Mouse (Mus musculus): ENCODE measurements around the gene Ttbk1. TPM values are rescaled to one million over a fixed set of nuclear protein-coding genes. Genes with fewer than 3 reads are reported as not detected.
A peak's percentile ranks its signal among the peaks of the same experiment; 100 is the strongest.

The Ttbk1 gene
- polyA plus RNA-seq, 1 experiment from 2014 or later: 0.13 TPM

DNA sequence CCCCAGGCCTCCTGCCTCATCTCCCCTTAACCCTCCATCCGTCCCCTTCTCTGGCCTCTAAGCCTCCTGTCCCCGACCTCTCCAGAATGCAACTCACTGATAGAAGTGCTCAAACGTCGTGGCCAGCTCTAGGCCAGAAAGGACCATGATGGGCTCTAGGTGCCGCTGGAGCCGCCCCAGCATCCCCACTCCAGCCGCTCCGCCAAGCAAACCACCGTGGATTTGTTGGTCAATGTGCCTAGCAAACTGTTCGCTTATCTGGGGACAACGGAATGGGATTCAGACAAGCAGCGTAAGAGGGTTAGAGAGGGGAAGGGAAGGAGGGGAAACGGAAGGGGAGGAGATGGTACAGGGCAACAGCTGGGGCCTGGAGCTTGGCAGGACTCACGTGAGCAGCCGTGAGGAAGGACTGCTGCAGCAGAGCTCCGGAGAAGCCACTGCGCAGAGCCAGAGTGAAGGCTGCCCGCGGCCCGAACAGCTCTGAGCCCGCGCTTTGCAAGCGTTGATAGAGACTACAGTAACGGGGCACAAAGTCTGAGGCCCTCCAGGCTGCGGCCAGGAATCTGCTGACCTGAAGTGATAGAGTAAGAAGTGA lies 33.0 kb upstream of the Ttbk1 start:
- WGBS: 35% methylated on average over 25 of the region's 25 CpGs
- ATAC-seq (ENCODE audit: low FRiP score, low TSS enrichment): no peak
- Histone ChIP-seq H3K27me3 (ENCODE audit: control insufficient read depth, insufficient read depth, low read length) (no peaks in the 10 kb centered on the region), H3K9me3 (ENCODE audit: control insufficient read depth, low read length) (no peaks in the 10 kb centered on the region), H3K4me1 (replicated peaks; ENCODE audit: control insufficient read depth, insufficient read depth) (no peaks in the 10 kb centered on the region), H3K4me3 (ENCODE audit: low read depth, low read length) (peak overlapping the region; percentile 17; the same call in 1 of the 2 replicates), H3K9ac (ENCODE audit: low read length) (peak overlapping the region; percentile 35), H3K36me3 (ENCODE audit: control insufficient read depth, insufficient read depth, low read length) (no peaks in the 10 kb centered on the region), H3K27ac (replicated peaks) (no peak overlapping the region), H3K4me2 (replicated peaks; ENCODE audit: low read depth) (peak overlapping the region; percentile 31)
- DNase-seq (ENCODE audit: low spot score): no peak
- TF ChIP-seq EP300 (optimal IDR thresholded peaks at IDR 0.05): no peak
- TF ChIP-seq CTCF (IDR thresholded peaks at IDR 0.05; ENCODE audit: low read depth): no peak

- DNase-seq (ENCODE audit: low spot score): no peak
- WGBS: 67% methylated on average over 10 of the region's 10 CpGs
- Histone ChIP-seq H3K27me3 (ENCODE audit: control insufficient read depth, insufficient read depth, low read length) (no peaks in the 10 kb centered on the region), H3K27ac (replicated peaks) (no peak overlapping the region), H3K36me3 (ENCODE audit: control insufficient read depth, insufficient read depth, low read length) (no peaks in the 10 kb centered on the region), H3K4me1 (replicated peaks; ENCODE audit: control insufficient read depth, insufficient read depth) (no peaks in the 10 kb centered on the region), H3K4me3 (ENCODE audit: low read depth, low read length) (no peak overlapping the region; the same call in 1 of the 2 replicates), H3K9ac (ENCODE audit: low read length) (no peak overlapping the region; the same call in 1 of the 2 replicates), H3K4me2 (replicated peaks; ENCODE audit: low read depth) (peak overlapping the region; percentile 31), H3K9me3 (ENCODE audit: control insufficient read depth, low read length) (no peaks in the 10 kb centered on the region)
- no peak for ATAC-seq (ENCODE audit: low FRiP score, low TSS enrichment)
- TF ChIP-seq EP300 (optimal IDR thresholded peaks at IDR 0.05) (no peak), CTCF (IDR thresholded peaks at IDR 0.05; ENCODE audit: low read depth) (no peak)
Observed at GRCm38 (mm10) chr17:46519971-46520370, 32.5 kb upstream of the Ttbk1 start.

- Histone ChIP-seq H3K9ac (ENCODE audit: low read length) (no peak overlapping the region), H3K27me3 (ENCODE audit: control insufficient read depth, insufficient read depth, low read length) (no peaks in the 10 kb centered on the region), H3K4me1 (replicated peaks; ENCODE audit: control insufficient read depth, insufficient read depth) (no peaks in the 10 kb centered on the region), H3K36me3 (ENCODE audit: control insufficient read depth, insufficient read depth, low read length) (no peaks in the 10 kb centered on the region), H3K9me3 (ENCODE audit: control insufficient read depth, low read length) (no peaks in the 10 kb centered on the region), H3K4me3 (ENCODE audit: low read depth, low read length) (no peak overlapping the region), H3K4me2 (replicated peaks; ENCODE audit: low read depth) (no peak overlapping the region), H3K27ac (replicated peaks) (no peak overlapping the region)
- ATAC-seq (ENCODE audit: low FRiP score, low TSS enrichment) (no peak), DNase-seq (ENCODE audit: low spot score) (no peak)
- 64% methylated on average over 2 of the region's 2 CpGs for WGBS
- TF ChIP-seq EP300 (optimal IDR thresholded peaks at IDR 0.05) (no peak), CTCF (IDR thresholded peaks at IDR 0.05; ENCODE audit: low read depth) (no peak)
Observed at GRCm38 (mm10) chr17:46513329-46513728, 25.9 kb upstream of the Ttbk1 start.

DNA sequence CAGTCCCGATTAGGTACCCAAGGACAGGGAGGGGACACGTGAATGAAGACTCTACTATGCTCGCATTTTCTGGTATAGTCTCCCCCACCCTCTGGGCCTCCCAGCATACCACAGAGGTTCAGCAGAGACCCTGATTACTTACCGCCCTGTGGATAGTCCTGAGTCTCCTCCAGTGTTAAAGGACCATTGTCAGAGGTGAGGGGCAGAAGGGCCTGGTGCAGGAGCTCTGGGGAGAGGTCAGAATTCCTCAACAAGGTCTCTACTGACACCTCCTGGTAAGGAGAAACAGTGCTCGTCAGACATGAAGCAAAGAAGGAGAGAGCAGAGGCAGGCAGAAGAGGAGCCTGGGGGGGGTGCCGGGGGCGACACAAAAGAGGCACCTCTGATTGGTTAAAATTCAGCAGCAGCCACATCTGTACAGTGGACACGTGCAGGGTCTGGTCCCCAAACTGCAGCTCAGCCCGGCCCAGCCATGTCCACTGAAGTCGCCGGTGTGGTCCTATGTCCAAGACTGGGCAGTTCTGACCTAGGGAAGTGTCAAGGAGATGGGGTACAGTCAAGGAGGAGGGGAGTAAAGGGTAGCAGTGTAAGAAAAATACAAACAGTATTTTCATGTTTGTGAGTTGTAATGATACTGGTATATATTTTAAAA lies 23.7 kb upstream of the Ttbk1 start:
- no peaks in the 10 kb centered on the region for H3K9me3 ChIP-seq (ENCODE audit: control insufficient read depth, low read length)
- H3K4me1 ChIP-seq (replicated peaks; ENCODE audit: control insufficient read depth, insufficient read depth): no peaks in the 10 kb centered on the region
- no peak for DNase-seq (ENCODE audit: low spot score)
- H3K9ac ChIP-seq (ENCODE audit: low read length): no peak overlapping the region
- no peaks in the 10 kb centered on the region for H3K27me3 ChIP-seq (ENCODE audit: control insufficient read depth, insufficient read depth, low read length)
- H3K4me2 ChIP-seq (replicated peaks; ENCODE audit: low read depth): no peak overlapping the region
- 60% methylated on average over 10 of the region's 11 CpGs for WGBS
- H3K4me3 ChIP-seq (ENCODE audit: low read depth, low read length): no peak overlapping the region
- H3K36me3 ChIP-seq (ENCODE audit: control insufficient read depth, insufficient read depth, low read length): no peaks in the 10 kb centered on the region
- H3K27ac ChIP-seq (replicated peaks): no peak overlapping the region
- peak; percentile 58; the same call in 1 of the 2 replicates for ATAC-seq (ENCODE audit: low FRiP score, low TSS enrichment)
- TF ChIP-seq CTCF (IDR thresholded peaks at IDR 0.05; ENCODE audit: low read depth): peak; percentile 78
- no peak for TF ChIP-seq EP300 (optimal IDR thresholded peaks at IDR 0.05)

GRCm38 (mm10) chr17:46505617-46506016 lies 18.1 kb upstream of the Ttbk1 start:
- Histone ChIP-seq H3K9me3 (ENCODE audit: control insufficient read depth, low read length) (no peaks in the 10 kb centered on the region), H3K36me3 (ENCODE audit: control insufficient read depth, insufficient read depth, low read length) (no peaks in the 10 kb centered on the region), H3K27me3 (ENCODE audit: control insufficient read depth, insufficient read depth, low read length) (no peaks in the 10 kb centered on the region), H3K4me2 (replicated peaks; ENCODE audit: low read depth) (no peak overlapping the region), H3K4me1 (replicated peaks; ENCODE audit: control insufficient read depth, insufficient read depth) (no peaks in the 10 kb centered on the region), H3K9ac (ENCODE audit: low read length) (no peak overlapping the region), H3K4me3 (ENCODE audit: low read depth, low read length) (no peak overlapping the region), H3K27ac (replicated peaks) (no peak overlapping the region)
- WGBS: 81% methylated on average over 3 of the region's 3 CpGs
- no peak for DNase-seq (ENCODE audit: low spot score)
- no peak for ATAC-seq (ENCODE audit: low FRiP score, low TSS enrichment)
- TF ChIP-seq CTCF (IDR thresholded peaks at IDR 0.05; ENCODE audit: low read depth): no peak
- no peak for TF ChIP-seq EP300 (optimal IDR thresholded peaks at IDR 0.05)
